Mouse (Mus musculus): Measurements from ENCODE around the gene Pdgfc.

DNA sequence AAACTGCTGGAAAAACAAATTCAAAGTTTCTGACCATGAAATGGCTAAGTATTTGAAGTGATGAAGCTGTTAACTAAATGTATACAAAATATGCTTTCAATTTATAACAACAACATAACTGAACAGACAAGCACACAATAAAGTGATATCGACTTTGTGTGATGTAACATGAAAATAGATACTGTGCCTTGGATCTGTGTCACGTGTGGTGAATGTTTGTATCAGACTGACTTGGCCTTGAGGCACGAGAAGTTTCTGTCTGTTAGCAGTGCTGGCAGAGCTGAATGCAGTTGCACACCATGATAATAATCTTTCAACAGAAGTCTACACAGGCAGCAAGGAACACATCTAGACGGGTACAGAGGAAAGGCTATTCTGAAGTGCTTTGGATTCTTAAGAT, 6.9 kb upstream of the Pdgfc start:
- TF ChIP-seq MAFK (IDR thresholded peaks at IDR 0.05; ENCODE audit: insufficient read depth, low read depth, low read length) (no peak), HCFC1 (IDR thresholded peaks at IDR 0.05; ENCODE audit: borderline replicate concordance, insufficient read depth, low read length) (no peak), ZNF384 (IDR thresholded peaks at IDR 0.05; ENCODE audit: low read depth, low read length) (no peak), CHD2 (IDR thresholded peaks at IDR 0.05; ENCODE audit: low read depth, low read length) (no peak), ZC3H11A (IDR thresholded peaks at IDR 0.05; ENCODE audit: borderline replicate concordance, low read depth, low read length) (no peak)
